Mouse (Mus musculus) adrenal gland (tissue): Measurements from ENCODE around the gene Tcf3.

ENCODE experiments used
- intact Hi-C: fragments of 180-260 bp; cut with DNase I; formaldehyde crosslinking; loops from one replicate; pipeline ENCODE4 v1.15.1; 2025

Gene Tcf3

DNA sequence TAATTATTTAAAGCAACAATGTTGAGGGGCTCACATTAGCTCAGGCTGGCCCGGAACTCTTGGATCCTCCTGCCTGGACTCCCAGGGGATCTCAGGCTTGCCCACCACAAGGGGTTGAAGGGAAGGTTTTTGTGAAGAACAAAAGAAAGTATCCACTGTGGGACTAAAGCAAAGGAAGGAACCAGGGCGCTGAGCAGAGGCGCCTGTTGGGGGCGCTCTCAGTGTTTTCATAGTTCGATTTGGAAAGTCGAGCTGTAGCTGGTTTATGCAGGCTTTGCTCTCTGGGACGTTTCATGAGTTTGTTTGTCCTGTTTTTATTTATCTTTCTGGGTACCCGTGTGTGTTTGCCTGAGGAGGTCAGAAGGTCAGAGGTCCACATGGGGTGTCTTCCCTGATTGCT is 8.2 kb upstream of the Tcf3 start:
- intact Hi-C loops = no loop called here

DNA sequence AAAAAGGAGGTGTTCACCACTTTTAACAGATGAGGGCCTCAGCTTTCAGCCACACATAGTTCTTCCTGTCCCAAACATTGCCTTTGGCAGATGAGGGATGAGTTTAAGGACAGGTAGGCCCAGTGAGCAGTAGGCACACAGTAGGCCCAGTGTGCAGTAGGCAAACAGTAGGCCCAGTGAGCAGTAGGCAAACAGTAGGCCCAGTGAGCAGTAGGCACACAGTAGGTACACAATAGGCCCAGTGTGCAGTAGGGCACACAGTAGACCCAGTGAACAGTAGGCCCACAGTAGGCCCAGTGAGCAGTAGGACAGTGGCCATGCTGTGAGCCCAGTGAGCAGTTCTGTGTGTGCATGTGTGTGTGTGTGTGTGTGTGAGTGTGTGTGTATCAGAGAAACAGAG is 6.6 kb upstream of the Tcf3 start:
- intact Hi-C loops = no loop called here

DNA sequence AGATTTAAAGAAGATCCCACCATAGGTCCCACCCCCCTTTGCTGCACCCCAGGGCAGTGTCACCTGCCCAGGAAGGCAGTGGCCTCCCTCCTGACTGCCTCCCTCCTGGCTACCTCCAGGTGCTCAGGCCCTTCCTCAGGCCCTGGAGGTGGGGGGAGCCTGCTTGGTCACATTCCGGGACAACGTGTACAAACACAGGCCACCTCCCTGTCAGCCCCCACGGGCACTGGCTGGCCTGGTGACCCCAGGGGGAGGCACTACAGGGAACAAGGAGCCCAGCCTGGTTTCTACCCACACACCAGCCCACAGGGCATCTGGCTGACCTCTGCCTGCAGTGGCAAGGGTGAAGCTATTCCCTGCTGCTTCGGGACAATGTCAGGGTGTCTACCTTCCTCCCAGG is 4.5 kb upstream of the Tcf3 start:
- intact Hi-C loops = no loop called here

DNA sequence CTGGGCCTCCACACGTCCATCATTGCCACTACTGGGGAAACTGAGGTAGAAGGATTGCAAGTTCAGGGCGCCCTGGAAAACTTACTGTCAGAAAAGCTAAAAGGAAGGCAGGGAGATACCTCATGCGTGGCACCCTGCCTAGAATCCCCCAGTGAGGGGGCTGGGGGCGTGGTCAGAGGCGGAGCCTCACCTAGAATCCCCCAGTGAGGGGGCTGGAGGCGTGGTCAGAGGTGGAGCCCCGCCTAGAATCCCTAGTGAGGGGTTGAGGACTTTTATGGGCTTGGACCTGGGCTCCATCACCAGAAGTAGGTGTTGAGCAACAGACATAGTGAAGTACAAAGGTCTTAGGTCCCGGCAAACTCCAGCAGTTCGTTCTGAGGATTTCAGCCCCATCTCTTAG is 2.8 kb upstream of the Tcf3 start:
- intact Hi-C loops = no loop called here

DNA sequence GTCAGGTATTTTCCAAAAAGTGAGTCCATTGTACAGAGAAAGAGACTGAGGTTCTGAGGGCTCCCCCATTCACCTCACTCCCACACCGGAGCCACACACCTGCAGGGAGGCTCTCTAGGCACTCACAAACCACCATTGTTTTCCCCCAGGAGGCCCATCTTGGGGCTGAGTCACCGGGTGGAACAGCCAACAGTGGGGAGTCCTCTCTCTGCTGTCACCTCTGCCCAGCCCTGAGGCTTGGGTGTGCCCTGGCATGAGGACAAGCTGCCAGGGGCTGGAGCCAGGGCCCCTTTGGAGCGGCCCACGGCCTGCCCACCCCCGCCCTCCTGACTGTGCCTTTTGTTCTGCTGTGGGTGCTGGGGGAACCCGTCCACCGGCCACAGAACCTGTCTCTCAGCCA is 2.3 kb upstream of the Tcf3 start:
- intact Hi-C loops = no loop called here

DNA sequence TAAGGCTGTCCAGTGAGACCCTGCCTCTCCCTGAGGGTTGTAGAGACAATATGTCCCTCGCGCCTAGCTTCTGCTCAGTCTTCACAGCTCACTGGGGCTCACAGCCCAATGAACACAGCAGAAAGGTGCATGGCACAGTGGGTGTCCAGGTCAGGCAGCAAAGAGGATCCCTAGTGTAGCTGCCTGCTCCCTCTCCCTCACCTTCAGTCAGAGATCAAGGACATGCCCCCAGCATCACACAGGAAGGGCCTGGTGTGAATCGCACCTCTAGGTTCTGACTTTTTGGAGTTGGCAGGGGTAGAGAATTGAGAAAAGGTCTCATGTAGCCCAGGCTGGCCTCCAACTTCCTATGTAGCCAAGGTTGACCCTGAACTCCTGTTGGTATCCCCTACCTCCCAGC is 1.4 kb upstream of the Tcf3 start:
- intact Hi-C loops = loop anchor here (5.0 kb wide), 2 partner anchors 38 to 58 kb away; partner anchors contain the start of gene Mbd3

DNA sequence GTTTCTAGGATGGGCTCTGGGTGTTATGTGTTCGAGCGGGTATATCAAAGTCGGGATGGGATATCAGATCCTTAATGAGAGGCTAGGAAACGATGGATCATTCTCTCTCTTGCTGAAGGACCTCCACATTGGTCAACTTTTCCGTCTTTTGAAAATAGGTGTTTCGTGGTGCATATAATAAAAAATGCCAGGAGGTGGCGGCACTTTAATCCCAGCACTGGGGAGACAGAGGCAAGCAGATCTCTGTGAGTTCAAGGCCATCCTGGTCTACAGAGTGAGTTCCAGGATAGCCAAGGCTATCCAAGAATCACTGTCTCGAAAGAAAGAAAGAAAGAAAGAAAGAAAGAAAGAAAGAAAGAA is 766 bp upstream of the Tcf3 start:
- intact Hi-C loops = loop anchor here (5.0 kb wide), 2 partner anchors 37 to 57 kb away; partner anchors contain the start of gene Mbd3

DNA sequence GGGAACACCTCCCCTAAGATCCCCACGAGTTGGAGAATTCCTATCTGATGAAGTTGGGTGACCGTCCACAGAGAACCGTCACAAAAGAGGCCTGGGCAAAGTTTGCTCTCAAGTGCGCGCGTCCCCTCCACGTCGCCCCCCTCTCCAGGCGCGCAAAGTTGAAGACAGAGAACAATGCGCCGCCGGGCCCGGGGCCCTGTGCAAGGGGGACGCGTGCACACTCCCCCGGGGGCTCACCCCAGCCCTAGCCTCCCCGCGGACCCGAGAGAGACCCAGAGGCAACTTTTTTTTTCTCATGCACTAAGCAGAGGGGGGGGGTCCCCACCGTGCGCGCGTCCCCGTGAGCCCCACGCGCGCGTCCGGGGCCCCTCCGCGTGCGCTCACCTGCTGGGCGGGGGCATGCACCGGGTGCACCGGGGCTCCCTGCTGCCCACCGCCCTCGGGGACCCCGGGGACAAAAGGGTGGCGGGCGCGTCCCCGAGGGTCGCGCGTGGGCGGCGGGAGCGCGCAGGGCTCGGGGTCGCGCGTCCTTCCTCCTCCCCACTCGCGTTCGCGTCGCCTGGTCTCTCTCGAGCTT is 423 bp downstream of the Tcf3 start:
- intact Hi-C loops = loop anchor here (5.0 kb wide), 2 partner anchors 36 to 56 kb away; partner anchors contain the start of gene Mbd3

DNA sequence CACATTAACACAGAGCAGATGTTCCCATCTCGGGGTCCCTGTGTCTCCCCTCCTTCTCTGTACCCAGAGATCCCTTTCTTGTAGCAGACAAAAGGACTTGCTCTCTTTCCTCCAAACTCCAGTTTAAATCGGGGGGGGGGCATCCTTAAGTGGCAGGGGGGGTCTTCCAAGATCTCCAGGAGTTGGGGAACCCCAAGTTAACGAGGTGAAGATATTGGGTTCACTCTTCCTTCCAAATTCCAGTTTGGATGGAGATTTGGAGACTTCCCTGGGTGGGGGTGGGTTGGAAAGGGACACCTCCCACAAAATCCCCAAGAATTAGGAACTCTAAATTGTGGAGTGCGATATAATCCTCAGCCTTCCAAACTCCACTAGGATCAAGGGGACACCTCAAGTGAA is 1.1 kb downstream of the Tcf3 start:
- intact Hi-C loops = loop anchor here (5.0 kb wide), 2 partner anchors 35 to 55 kb away; partner anchors contain the start of gene Mbd3

DNA sequence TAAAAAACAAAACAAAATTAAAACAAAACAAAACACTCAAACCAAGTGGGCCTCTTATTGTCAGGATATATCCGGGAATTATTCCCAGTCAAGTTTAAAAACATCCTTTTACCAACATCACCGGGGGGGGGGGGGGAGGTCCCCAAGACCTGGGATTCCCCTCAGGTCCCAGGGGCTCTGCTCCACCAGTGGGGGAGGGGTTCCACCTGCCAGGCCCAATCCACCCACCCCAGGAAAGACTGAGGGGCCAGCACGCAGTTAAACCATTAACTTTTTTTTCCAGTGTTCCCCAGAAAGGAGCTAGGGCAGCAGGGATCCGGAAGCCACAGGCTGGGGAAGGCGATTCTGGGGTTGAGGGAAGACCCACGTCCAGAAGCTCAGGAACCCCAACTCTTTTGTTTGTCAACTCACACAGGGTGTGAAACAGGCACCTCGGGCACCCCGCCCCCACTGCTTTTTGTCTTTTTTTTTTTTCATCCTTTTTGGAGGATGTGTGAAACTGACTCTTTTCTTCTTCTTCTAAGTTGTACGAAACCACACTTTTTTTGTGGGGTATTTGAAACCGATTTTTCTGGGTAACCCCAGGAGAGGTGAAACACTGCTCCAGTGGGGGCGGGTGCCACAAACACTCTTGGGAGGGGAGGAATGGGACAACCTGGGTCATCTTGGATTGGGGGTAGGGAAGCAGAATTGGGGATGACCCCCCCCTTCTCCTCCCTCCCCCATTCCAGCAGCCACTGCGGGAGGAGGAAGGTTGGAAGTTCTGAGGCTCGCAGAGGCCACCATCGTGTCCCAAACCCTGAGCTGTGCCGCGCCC is 1.7 kb downstream of the Tcf3 start:
- intact Hi-C loops = loop anchor here (5.0 kb wide), 2 partner anchors 34 to 54 kb away; partner anchors contain the start of gene Mbd3

DNA sequence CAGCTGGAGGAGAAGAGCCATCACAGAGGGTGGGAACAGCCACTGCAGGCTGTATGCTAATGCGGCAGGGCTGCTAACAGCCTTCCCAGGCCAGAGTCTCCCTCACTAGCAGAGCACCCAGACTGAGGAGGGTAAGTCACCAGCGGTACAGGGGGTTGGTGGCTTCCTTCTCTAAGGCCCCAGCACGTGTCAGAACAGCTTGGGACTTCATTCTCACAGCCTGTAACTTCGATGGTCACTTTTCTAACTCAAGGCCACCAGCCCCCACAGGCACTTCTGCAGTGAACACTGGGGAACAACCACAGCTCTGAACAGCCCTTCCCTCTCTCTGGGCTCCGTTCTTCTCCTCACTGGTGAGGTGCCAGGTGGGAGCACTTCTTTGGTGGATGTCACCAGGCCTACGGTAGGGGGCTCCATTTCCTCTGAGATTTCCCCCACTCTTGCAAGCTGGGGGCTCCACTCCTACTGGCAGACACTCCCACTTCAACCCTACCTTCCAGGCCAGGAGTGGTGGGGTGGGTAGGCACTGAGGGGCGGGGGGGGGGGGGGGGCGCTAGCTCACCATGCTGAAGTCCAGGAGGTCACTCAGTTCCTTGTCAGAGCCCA is 3.0 kb downstream of the Tcf3 start:
- intact Hi-C loops = loop anchor here (5.0 kb wide), 2 partner anchors 33 to 53 kb away; partner anchors contain the start of gene Mbd3

DNA sequence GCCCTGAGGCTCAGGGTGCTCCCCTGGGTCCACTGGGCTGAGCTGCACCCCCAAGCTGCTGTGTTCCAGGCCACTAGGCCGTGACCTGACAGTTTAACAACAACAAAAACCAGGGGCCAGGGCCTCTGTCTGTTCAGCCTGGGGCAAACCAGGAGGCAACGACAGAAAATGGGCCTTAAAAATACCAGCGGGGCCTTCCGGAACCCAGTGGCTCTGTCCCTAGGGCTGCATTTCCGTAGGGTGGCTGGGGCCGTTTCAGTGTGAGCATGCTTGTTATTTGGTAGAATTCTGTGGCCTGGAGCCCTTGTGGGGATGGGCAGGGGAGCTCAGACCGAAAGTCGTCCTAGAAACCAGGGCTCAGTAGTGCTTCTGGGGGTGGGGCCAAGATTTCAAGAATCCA is 3.6 kb downstream of the Tcf3 start:
- intact Hi-C loops = loop anchor here (5.0 kb wide), 2 partner anchors 32 to 52 kb away; partner anchors contain the start of gene Mbd3

DNA sequence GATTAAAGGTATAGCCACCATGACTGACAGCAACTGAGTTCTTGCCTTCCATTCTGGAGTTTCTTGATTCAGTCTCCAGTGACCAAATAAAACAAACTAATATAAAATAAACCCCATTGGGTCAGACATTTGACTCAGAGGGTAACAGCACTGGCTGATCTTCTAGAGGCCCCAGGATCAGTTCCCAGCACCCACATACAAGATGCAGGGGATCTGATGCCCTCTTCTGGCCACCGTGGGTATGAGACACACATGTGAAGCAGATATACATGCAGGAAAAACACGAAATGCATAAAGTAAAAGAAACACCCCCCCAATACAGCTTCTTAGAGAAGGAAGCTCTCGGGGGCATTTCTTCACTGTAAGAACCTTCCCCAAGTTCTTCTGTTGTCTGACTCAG is 8.4 kb downstream of the Tcf3 start:
- intact Hi-C loops = no loop called here

DNA sequence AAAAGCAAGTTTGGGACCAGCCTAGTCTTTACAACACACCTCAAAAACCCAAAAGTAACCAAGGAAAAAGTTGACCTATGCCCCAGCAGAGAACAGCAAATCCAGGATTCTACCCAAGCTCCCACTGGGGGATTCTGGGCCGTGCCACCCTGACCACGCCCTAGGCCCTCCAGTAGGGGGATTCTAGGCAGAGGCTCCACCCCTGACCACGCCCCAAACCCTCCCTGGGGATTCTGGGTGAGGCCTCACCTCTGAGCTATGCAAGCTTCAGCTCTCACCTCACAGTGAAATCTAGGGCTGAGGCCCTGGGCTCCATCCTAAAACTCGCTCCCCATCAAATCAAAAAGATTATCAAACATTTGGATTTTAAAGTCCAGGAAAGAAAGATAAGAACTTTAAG is 9.9 kb downstream of the Tcf3 start:
- intact Hi-C loops = no loop called here

DNA sequence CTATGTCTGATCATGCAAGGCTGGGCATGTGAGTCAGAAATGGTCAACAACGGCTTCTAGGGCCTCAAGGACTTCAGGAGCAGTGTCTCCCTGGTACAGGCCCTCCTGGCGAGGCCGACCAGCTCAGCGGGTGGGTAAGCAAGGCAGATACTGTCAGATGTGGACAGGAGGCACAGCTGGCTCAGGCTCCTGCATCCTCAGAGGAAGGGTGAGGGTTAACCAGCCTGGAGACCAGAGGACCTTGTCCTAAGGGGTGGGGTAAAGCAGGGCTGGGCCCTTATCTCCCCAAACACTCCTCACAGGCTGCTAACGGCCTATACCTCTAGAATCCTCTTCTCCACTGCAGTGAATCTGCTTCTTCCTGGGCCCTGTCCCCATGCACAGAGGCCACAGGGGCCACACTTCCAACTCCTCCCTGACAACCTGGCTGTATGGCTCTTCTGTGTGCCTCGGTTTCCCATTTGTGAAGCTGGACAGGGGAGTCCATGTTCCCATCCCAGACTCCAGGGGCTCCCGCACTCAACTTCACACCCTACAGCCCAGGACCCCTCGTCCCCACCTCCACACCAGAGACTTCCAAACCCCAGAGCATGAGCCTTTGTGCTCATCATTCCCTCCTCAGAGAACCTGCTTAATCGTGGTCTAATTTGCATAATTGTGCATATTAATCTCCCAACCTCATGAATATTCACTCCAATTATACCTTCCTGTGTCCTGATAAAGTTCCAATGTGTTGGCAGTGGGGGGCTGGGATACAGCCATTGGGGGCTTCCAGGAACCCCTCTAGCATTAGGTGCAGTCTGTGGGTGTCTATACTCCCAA is 11.6 kb downstream of the Tcf3 start:
- intact Hi-C loops = no loop called here

DNA sequence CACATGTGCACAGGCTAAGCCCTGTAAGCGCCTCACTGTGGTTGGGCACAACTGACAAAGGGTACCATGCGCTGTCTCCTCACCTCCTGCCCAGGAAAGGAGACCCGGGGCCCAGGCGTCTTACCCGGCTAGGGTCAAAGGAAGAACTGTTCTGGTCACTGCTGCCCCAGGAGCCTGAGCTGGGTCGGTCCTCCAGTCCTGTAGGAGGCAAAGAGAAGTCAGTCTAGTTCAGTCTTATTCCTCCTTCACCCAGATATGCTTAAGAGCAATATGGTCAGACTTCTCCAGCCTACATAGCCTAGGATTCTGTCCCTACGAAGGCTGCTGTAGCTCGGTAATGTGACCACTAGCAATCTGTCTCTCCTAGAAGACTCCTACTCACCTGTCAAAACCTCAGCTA is 12.2 kb downstream of the Tcf3 start:
- intact Hi-C loops = no loop called here

DNA sequence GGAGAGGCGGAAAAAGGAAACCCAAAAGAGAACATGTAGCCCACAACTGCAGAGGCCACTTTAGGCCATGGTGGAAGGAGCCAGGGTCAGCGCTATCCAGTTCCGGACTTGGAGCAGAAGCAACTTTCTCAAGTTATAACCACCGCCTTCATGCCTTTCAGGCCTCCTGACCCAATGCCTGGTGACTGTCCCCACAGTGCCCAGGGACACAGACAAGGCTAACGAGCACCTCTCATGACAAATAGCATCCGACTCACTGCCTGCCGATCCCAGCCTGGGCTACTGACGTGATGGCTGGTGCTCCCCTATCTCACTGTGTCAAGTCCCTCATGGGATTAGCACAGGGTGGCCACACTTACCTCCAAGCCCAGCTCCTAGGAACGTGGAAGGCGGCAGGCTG is 12.7 kb downstream of the Tcf3 start:
- intact Hi-C loops = no loop called here

DNA sequence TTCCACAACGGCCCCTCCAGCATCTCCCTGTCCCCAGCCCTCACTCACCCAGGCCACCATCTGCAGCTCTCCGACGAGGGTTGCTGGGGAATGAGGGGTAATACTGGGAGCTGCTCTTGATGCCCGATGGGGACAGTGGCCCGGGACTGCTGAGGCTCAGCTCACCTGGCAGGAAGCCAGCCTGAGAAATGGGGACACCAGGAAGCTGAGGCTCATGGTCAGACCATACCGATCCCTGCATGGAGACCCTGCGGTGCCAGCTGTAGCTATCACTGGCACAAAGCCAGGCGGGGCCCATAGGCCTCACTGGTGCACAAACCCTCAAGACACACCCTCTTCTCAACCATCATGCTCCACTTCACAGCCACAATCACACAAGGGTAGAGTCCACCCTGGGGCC is 14.0 kb downstream of the Tcf3 start:
- intact Hi-C loops = no loop called here

DNA sequence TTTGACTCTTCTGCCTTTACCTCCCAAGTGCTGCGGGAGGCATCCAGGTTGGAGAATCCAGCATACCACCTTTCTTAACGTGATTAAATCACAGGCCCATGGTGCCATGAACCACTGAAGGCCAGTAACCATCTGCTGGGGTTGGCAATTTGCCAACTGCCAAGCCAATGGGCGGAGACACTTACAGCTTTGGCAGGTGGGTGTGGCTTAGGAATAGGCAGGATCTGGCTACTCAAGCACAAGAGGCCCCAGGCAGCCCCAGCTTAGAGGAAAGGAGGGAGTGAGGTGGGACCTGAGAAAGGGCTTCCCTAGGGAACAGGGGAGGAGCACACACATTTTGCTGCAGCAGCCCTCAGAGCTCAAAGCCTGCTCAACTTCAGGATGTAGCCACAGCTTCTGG is 15.1 kb downstream of the Tcf3 start:
- intact Hi-C loops = no loop called here

DNA sequence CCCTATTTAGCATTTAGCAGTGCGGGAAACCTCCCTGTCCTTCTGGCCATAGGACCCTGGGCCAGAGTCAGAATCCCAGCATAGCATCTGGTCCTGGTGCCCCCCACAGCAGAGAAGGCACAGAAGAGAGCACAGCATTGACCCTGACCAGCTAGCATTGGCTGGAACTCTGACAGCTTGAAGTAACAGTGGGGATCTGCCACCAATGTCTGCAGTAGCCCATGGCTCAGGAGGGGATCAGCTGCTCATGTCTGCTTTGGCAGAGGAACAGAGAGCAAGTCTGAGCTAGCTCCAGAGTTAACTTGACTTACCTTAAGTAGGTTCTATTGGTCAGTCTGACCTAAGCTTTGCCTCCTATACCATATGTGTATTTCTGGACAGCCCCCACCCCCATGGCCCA is 15.6 kb downstream of the Tcf3 start:
- intact Hi-C loops = no loop called here

DNA sequence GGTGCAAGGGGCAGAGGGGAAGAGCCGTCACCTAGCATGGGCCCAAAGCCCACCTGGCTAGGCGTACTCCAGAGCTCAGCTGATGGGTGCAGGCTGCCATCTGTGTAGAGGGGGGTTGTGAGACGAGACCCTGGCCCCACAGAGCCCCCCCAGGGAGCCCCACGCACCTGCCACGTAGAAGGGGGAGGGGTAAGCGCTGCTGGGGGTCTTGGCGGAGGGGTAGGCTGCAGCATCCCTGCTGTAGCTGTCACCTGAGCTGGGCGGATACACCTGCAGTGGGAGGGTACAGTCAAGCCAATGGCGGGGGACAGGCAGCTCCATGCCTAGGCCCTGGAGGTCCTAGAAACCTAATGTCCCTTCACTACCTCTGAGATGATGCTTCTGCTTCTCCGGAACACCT is 16.1 kb downstream of the Tcf3 start:
- intact Hi-C loops = no loop called here

DNA sequence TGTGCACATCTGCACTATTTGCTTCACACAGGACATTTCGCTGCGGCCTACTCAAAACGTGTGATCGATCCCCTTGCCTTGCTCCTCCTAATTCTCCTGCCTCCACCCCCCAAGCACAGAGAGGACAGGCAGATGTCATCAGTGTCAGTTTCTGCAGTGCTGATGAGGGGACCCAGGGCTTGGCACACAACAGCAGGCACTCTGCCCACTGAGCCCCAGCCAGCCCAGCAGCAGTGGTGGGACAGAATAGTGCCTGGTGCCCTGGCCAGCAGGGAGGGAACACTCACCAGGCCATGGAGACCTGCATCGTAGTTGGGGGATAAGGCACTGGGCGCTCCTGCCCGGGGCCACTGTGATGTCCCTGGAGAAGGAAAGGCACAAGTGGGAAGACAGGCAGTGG is 17.9 kb downstream of the Tcf3 start:
- intact Hi-C loops = no loop called here
